13 mouse cellular contexts compared by ENCODE assay signal in the genomic region with DNA sequence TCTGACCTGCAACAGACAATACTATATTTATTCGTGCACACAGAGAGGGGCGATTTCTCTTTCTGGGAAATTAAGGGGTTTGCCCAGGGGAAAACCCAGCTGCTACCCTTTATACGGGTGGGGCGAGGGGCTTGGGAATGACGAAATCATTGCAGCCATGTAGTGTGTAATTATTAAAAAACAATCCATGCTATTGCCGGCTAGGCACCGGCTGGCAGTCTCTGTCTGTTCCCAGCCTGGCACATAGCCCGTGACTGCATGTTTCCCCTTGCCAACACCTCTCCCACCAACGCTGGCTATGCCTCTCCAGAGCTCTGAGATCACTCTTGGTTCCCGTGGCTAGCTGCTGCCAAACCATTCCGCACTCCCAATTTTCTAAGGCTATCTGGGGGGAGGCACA. TPM values are rescaled to one million over a fixed set of nuclear protein-coding genes. Genes with fewer than 3 reads are reported as not detected.
DNase-seq lines count a peak whose midpoint lies in the region; ATAC-seq and TF ChIP-seq lines count a peak whose summit lies in the region.
"Had no signal": no experiment of that assay in that cellular context is flagged by ENCODE, and none has a peak within 500 bp of the region (broad histone marks: within the 10 kb centered on the region; RNA-seq: fewer than 3 reads in every experiment).

No protein-coding gene starts in this region.

- no peaks in the 10 kb centered on the region; the same call in 1 of the 2 replicates for H3K4me1 ChIP-seq in heart, adult 2 months (ENCODE audit: control insufficient read depth, insufficient read depth, low read length)
- no peaks in the 10 kb centered on the region for H3K4me1 ChIP-seq in kidney, embryonic 15.5 days
- H3K4me1 ChIP-seq: embryonic facial prominence, embryonic 13.5 days; midbrain, embryonic 10.5 days had no signal

- no peak for TF ChIP-seq CTCF in heart, adult 2 months (IDR thresholded peaks at IDR 0.05)

- peak; percentile 10 for DNase-seq in adrenal gland, postnatal 25 days
- DNase-seq in adrenal gland, adult (ENCODE audit: inconsistent age in 2 of 2, low spot score in 1 of 2), result no peak
- DNase-seq in heart, adult 2 months, result peak; percentile 25 to 33
- no peak for DNase-seq in heart, postnatal 25 days (ENCODE audit: low spot score)
- DNase-seq in brain, adult 2 months (ENCODE audit: low read depth, low spot score), result peak; percentile 36
- DNase-seq in layer of hippocampus, adult 9-10 months (ENCODE audit: low spot score), result peak; percentile 25
- no peak for DNase-seq in lung, postnatal 10 days
- DNase-seq: lung, adult 18-20 months had no signal

- H3K36me3 ChIP-seq in heart, adult 2 months (ENCODE audit: control insufficient read depth, insufficient read depth, low read length), result no peaks in the 10 kb centered on the region
- H3K36me3 ChIP-seq in kidney, embryonic 15.5 days, result no peaks in the 10 kb centered on the region
- H3K36me3 ChIP-seq: embryonic facial prominence, embryonic 13.5 days; midbrain, embryonic 10.5 days had no signal

- no peak overlapping the region for H3K4me3 ChIP-seq in heart, adult 2 months
- H3K4me3 ChIP-seq in kidney, embryonic 15.5 days (replicated peaks), result no peak overlapping the region
- H3K4me3 ChIP-seq: embryonic facial prominence, embryonic 13.5 days; midbrain, embryonic 10.5 days had no signal

- no peaks in the 10 kb centered on the region for H3K9me3 ChIP-seq in kidney, embryonic 15.5 days (replicated peaks)
- H3K9me3 ChIP-seq: embryonic facial prominence, embryonic 13.5 days; midbrain, embryonic 10.5 days had no signal

- no peaks in the 10 kb centered on the region for H3K27me3 ChIP-seq in heart, adult 2 months (ENCODE audit: control insufficient read depth, insufficient read depth, low read length)
- no peaks in the 10 kb centered on the region for H3K27me3 ChIP-seq in kidney, embryonic 15.5 days
- H3K27me3 ChIP-seq: embryonic facial prominence, embryonic 13.5 days had no signal

- no peak overlapping the region for H3K27ac ChIP-seq in heart, adult 2 months
- no peak overlapping the region for H3K27ac ChIP-seq in kidney, embryonic 15.5 days
- H3K27ac ChIP-seq: embryonic facial prominence, embryonic 13.5 days; midbrain, embryonic 10.5 days had no signal

- no peak overlapping the region for H3K9ac ChIP-seq in heart, adult 2 months (ENCODE audit: low read depth, low read length)
- no peak overlapping the region for H3K9ac ChIP-seq in kidney, embryonic 15.5 days
- H3K9ac ChIP-seq: embryonic facial prominence, embryonic 13.5 days had no signal

- H3K4me2 ChIP-seq in kidney, embryonic 15.5 days, result no peak overlapping the region
- H3K4me2 ChIP-seq: embryonic facial prominence, embryonic 13.5 days had no signal

- no peak for TF ChIP-seq POLR2A in heart, adult 2 months (IDR thresholded peaks at IDR 0.05; ENCODE audit: insufficient read depth, low read depth, low read length)

- no peak for ATAC-seq in kidney, embryonic 15.5 days (replicated peaks; ENCODE audit: low FRiP score)
- ATAC-seq: intestine, embryonic 16.5 days; Patski had no signal

- no peak for TF ChIP-seq EP300 in heart, adult 2 months (IDR thresholded peaks at IDR 0.05; ENCODE audit: insufficient read depth, low read depth, low read length)

- H3K79me2 ChIP-seq in heart, adult 2 months (replicated peaks; ENCODE audit: control insufficient read depth, insufficient read depth, low read length), result no peaks in the 10 kb centered on the region

- WGBS in heart, adult 2 months, result 72% methylated on average over 11 of the region's 11 CpGs
- WGBS in kidney, embryonic 15.5 days, result 91% methylated on average over 11 of the region's 11 CpGs

- intact Hi-C loops in heart, adult 2 months (cut with DNase I), result no loop called here
- intact Hi-C loops in heart, postnatal 25 days (cut with DNase I), result no loop called here

RNA-seq across cellular contexts. Expression of a gene that starts 15.6 kb away (rescaled TPM):
- total RNA-seq in adrenal gland, postnatal 25 days (2021), result 6.1 and 7.5 TPM in 2 replicates
- total RNA-seq in heart, adult 2 months (2021), result 1 to 10 TPM; 7.8 to 8.6 TPM
- 11.3 and 19.1 TPM in 2 replicates for polyA plus RNA-seq in heart, adult 2 months (2012; rRNA removed)
- total RNA-seq in heart, postnatal 25 days (2021), result 10 to 100 TPM in 1 of 2 experiments, 1 to 10 TPM in 1; 9.6 to 12.4 TPM
- polyA plus RNA-seq in kidney, embryonic 15.5 days (2015; fragmentation: Nextera tagmentation; extraction: Ambion mirVana), result 99.2 and 114 TPM in 2 replicates

RNA-seq across cellular contexts. Expression of a gene that starts 39.5 kb away (rescaled TPM):
- total RNA-seq in adrenal gland, postnatal 25 days (2021), result 13.1 and 14.2 TPM in 2 replicates
- 1 to 10 TPM; 6.6 to 7.4 TPM for total RNA-seq in heart, adult 2 months (2021)
- polyA plus RNA-seq in heart, adult 2 months (2012; rRNA removed), result 9.9 and 14.8 TPM in 2 replicates
- total RNA-seq in heart, postnatal 25 days (2021), result 1 to 10 TPM; 6.3 to 6.9 TPM
- polyA plus RNA-seq in kidney, embryonic 15.5 days (2015; fragmentation: Nextera tagmentation; extraction: Ambion mirVana), result 37.1 and 38.1 TPM in 2 replicates

Comparison
In these comparisons a context has a peak if more than half of its experiments do, and no peak if none do; other contexts are left out.
1. DNase-seq: peak in adrenal gland, postnatal 25 days (single experiment), heart, adult 2 months (2 of 2), brain, adult 2 months (single experiment) and layer of hippocampus, adult 9-10 months (single experiment); none in adrenal gland, adult (0 of 2), heart, postnatal 25 days (single experiment) and lung, postnatal 10 days (single experiment).